In the genomic region with DNA sequence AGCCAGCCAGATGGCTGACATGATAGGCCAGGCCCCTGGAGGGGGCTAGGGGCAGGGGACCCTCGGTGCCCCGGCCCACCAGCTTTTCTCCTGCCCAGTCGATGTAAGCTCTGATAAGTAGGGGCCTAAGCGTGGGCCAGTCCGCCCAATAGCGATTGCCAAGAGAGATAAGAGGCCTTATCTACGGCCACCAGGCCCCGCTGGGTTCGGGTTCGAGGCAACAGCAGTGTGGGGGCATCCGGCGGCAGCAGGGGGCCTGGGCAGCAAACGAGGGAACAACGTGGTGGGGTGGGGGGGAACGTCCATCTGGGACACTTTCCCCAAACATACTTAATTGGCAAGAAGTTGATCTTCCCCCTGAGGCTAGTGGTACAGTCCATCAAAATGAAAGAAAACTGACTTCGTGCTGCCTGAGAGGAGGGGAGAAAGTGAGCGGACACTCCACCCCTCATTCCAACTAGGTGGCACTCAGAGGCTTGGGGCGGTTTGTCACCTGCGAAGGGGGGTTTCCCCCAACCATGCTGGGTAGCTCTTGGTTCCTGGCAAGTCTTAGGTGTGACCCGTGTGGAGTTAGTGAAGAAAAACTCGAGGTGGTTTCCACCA, we compare ENCODE assay signal across 8 mouse cellular contexts. TPM values are rescaled to one million over a fixed set of nuclear protein-coding genes. Genes with fewer than 3 reads are reported as not detected.
DNase-seq lines count a peak whose midpoint lies in the region; ATAC-seq and TF ChIP-seq lines count a peak whose summit lies in the region.

No protein-coding gene starts in this region.

- peak overlapping the region; percentile 97 for H3K4me2 ChIP-seq in intestine, postnatal 0 days (replicated peaks; ENCODE audit: low read depth)

- no peak for TF ChIP-seq CTCF in intestine, postnatal 0 days (IDR thresholded peaks at IDR 0.05; ENCODE audit: low read depth)

- peak; percentile 46 for DNase-seq in A20 (ENCODE audit: low read depth, low spot score)
- DNase-seq in CD8-positive naive resting alpha-beta T cell, adult 2 months (ENCODE audit: low read depth in 2 of 2, low spot score in 2 of 2), result peak; percentile 39 to 43
- DNase-seq in thymus, adult 18-20 months, result peak; percentile 37 to 59
- no peak for DNase-seq in layer of hippocampus, postnatal 10 days (ENCODE audit: low spot score in 2 of 2)
- no peak for DNase-seq in frontal cortex, postnatal 10 days (ENCODE audit: low spot score in 2 of 2)

- H3K9ac ChIP-seq in intestine, postnatal 0 days (ENCODE audit: low read depth, low read length), result peak overlapping the region; percentile 51

- H3K27ac ChIP-seq in intestine, postnatal 0 days (ENCODE audit: low read depth, low read length), result no peak overlapping the region; the same call in 1 of the 2 replicates

- no peaks in the 10 kb centered on the region for H3K9me3 ChIP-seq in intestine, postnatal 0 days (ENCODE audit: control insufficient read depth)

- H3K4me1 ChIP-seq in intestine, postnatal 0 days (replicated peaks; ENCODE audit: control insufficient read depth, insufficient read depth, low read length), result peaks cover 32% of the 10 kb centered on the region

- 8% methylated on average over 21 of the region's 21 CpGs for WGBS in intestine, postnatal 0 days

- ATAC-seq in erythroblast, adult 5-6 weeks (replicated peaks; ENCODE audit: low FRiP score, poor library complexity, severe bottlenecking), result 0 out of 2 replicates have a peak, but pooled peaks have one; percentile 5
- no peak for ATAC-seq in intestine, postnatal 0 days
- ATAC-seq in megakaryocyte-erythroid progenitor cell, adult 5-6 weeks (replicated peaks; ENCODE audit: low FRiP score, low TSS enrichment, poor library complexity, severe bottlenecking), result peak; percentile 0; the same call in 1 of the 2 replicates

- H3K4me3 ChIP-seq in intestine, postnatal 0 days (ENCODE audit: low read depth, low read length), result peak overlapping the region; percentile 85

- H3K27me3 ChIP-seq in intestine, postnatal 0 days (replicated peaks; ENCODE audit: control insufficient read depth, insufficient read depth, low read length), result no peaks in the 10 kb centered on the region

- H3K36me3 ChIP-seq in intestine, postnatal 0 days (ENCODE audit: control insufficient read depth, insufficient read depth), result no peaks in the 10 kb centered on the region; the same call in 1 of the 2 replicates

RNA-seq across cellular contexts. Expression of gene Zfpm1, which starts 2.8 kb away (rescaled TPM):
- total RNA-seq in erythroblast, adult 5-6 weeks (2015; ENCODE audit: low replicate concordance), result 54.2 and 55.4 TPM in 2 replicates
- total RNA-seq in erythroblast, adult 5-6 weeks (2017; ENCODE audit: low replicate concordance), result 196 and 459 TPM in 2 replicates
- polyA plus RNA-seq in intestine, postnatal 0 days (2015; fragmentation: Nextera tagmentation; extraction: Ambion mirVana), result 7.7 and 9.8 TPM in 2 replicates
- total RNA-seq in megakaryocyte-erythroid progenitor cell, adult 5-6 weeks (2014; fragmentation: Nextera tagmentation), result 188 and 219 TPM in 2 replicates
- 43.8 and 102 TPM in 2 replicates for total RNA-seq in megakaryocyte-erythroid progenitor cell, adult 5-6 weeks (2017)
- total RNA-seq in layer of hippocampus, postnatal 10 days (2021), result 10 to 100 TPM; 25.7 to 27.2 TPM

Comparison
In these comparisons a context has a peak if more than half of its experiments do, and no peak if none do; other contexts are left out.
1. DNase-seq: peak in A20 (single experiment), CD8-positive naive resting alpha-beta T cell, adult 2 months (2 of 2) and thymus, adult 18-20 months (2 of 2); none in layer of hippocampus, postnatal 10 days (0 of 2) and frontal cortex, postnatal 10 days (0 of 2).